Mouse (Mus musculus) bone marrow macrophage, adult 2 months (primary cell): ENCODE data around the gene Dnajc25.

Experiments
- CTCF ChIP-seq: IDR thresholded peaks from 2 replicates; pipeline ENCODE4 v1.5.1; 2012; ENCODE audit warnings: low read depth, mild to moderate bottlenecking, low read length, moderate library complexity
- POLR2A ChIP-seq: IDR thresholded peaks from 2 replicates; pipeline ENCODE4 v1.6.1; 2012; ENCODE audit warnings: mild to moderate bottlenecking, low read depth, low read length, borderline replicate concordance

DNA sequence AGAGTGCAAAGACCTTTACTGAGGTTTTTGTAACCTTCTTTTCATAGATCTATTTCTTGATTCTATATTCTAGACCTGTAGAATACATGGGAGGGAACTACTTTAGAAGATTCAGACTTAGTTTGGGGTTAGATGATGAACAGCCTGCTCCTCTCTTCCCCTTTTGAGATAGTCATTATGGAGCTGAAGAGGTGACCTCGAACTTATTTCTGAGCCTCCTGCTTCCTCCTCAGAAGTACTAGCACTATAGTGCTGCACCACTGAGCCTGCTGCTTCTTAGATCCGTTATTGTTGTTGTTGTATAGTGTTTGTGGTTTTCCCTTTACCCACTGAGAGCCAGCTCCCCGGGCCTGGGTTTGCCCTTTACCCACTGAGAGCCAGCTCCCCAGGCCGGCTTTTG is 14.8 kb downstream of the Dnajc25 start:
- TF ChIP-seq CTCF (no peak), POLR2A (no peak)
